Mouse (Mus musculus): ENCODE data around the gene Cavin3.

DNA sequence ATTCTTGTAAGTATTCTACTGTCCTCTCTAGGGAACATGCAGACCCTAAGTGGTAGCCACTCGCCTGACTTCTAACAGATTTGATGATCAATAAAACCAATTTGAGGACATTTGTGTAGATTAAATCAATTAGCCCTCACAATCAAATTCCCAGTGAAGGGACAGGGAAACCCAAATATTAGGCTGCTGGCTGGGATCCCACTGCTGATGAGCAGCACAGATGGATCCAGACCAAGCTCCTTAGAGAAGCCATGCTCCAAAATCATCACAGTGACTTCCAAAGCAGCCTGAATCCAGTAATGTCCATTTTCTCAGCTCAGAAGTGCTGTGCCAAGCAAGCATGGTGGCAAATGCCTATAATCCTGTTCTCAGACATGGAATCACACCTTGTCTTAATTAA is 17.6 kb upstream of the Cavin3 start:
- no peak for TF ChIP-seq EP300 (IDR thresholded peaks at IDR 0.05; ENCODE audit: low read depth)
- TF ChIP-seq CTCF (IDR thresholded peaks at IDR 0.05; ENCODE audit: low read depth): no peak
